Mouse (Mus musculus) lung, adult 2 months (tissue): ENCODE measurements at regions not wholly inside any gene's neighbourhood (a gene's known extent, or its start where the extent isn't known, plus 50 kb on each side); places are given as distances from the start of the nearest gene placed in this dataset.

ENCODE experiments used
- DNase-seq: peaks from one replicate; pipeline ENCODE4 v3.0.0; 2022
- H3K4me1 ChIP-seq: fragments of 200-500 bp; 2 replicates; pipeline ENCODE4 v1.6.1; 2011; ENCODE audit warnings: low read length; ENCODE audit not compliant: control insufficient read depth, insufficient read depth
- H3K4me3 ChIP-seq: fragments of 200-500 bp; replicated peaks from 2 replicates; pipeline ENCODE3; 2011; ENCODE audit warnings: low read depth, mild to moderate bottlenecking, control low read depth, low read length; ENCODE audit errors: extremely low read depth
- CTCF ChIP-seq: fragments of 200-500 bp; IDR thresholded peaks from 2 replicates; pipeline ENCODE4 v1.5.1; 2011; ENCODE audit warnings: mild to moderate bottlenecking, low read length, control low read depth; ENCODE audit not compliant: insufficient read depth
- POLR2A ChIP-seq: fragments of 200-500 bp; IDR thresholded peaks from 2 replicates; pipeline ENCODE4 v1.6.1; 2011; ENCODE audit warnings: low read depth, mild to moderate bottlenecking, control low read depth, low read length, borderline replicate concordance; ENCODE audit errors: extremely low read depth
- WGBS: fragments of 180-500 bp; shearing (Covaris S2); methylation state at CpG from one replicate; pipeline ENCODE4 v1.1.7; 2018; 5-methylcytosine and 5-hydroxymethylcytosine counted together

- Histone ChIP-seq H3K4me3 (no peak overlapping the region), H3K4me1 (no peaks in the 10 kb centered on the region)
- TF ChIP-seq POLR2A = no peak
- no peak for TF ChIP-seq CTCF
- no peak for DNase-seq
- WGBS = 64% methylated on average over 12 of the region's 12 CpGs
These were observed 178.0 kb upstream of the Smlr1 start for GRCm38 (mm10) chr10:25714041-25714440.

GRCm38 (mm10) chr10:25707951-25708350 is 171.9 kb upstream of the Smlr1 start:
- no peak overlapping the region for H3K4me3 ChIP-seq
- WGBS = 49% methylated on average over 7 of the region's 7 CpGs
- no peaks in the 10 kb centered on the region for H3K4me1 ChIP-seq
- TF ChIP-seq CTCF (no peak), POLR2A (no peak)
- DNase-seq = no peak

GRCm38 (mm10) chr10:25702146-25702545 is 166.1 kb upstream of the Smlr1 start:
- no peak overlapping the region for H3K4me3 ChIP-seq
- DNase-seq = no peak
- 93% methylated on average over 3 of the region's 3 CpGs for WGBS
- no peaks in the 10 kb centered on the region for H3K4me1 ChIP-seq
- TF ChIP-seq POLR2A = no peak
- no peak for TF ChIP-seq CTCF

GRCm38 (mm10) chr10:25695798-25696197 is 159.7 kb upstream of the Smlr1 start:
- DNase-seq = no peak
- 75% methylated on average over 8 of the region's 8 CpGs for whole genome bisulfite sequencing
- TF ChIP-seq POLR2A (no peak), CTCF (no peak)
- no peaks in the 10 kb centered on the region for H3K4me1 ChIP-seq
- H3K4me3 ChIP-seq = no peak overlapping the region

GRCm38 (mm10) chr10:25681243-25681642 is 145.2 kb upstream of the Smlr1 start:
- TF ChIP-seq POLR2A = no peak
- TF ChIP-seq CTCF = peak; percentile 45; the same call in 1 of the 2 replicates
- Histone ChIP-seq H3K4me3 (no peak overlapping the region), H3K4me1 (no peaks in the 10 kb centered on the region)
- DNase-seq = peak; percentile 30
- 9% methylated on average over 6 of the region's 6 CpGs for WGBS

GRCm38 (mm10) chr10:25677889-25678288 is 141.8 kb upstream of the Smlr1 start:
- TF ChIP-seq CTCF = no peak
- 50% methylated on average over 1 of the region's 1 CpGs for WGBS
- H3K4me1 ChIP-seq = no peaks in the 10 kb centered on the region
- no peak for DNase-seq
- no peak overlapping the region for H3K4me3 ChIP-seq

- 33% methylated on average over 10 of the region's 10 CpGs for WGBS
- no peak for DNase-seq
- Histone ChIP-seq H3K4me1 (no peaks in the 10 kb centered on the region), H3K4me3 (no peak overlapping the region)
- TF ChIP-seq POLR2A (no peak), CTCF (no peak)
These were observed 139.3 kb upstream of the Smlr1 start for GRCm38 (mm10) chr10:25675368-25675767.

- Histone ChIP-seq H3K4me1 (no peaks in the 10 kb centered on the region), H3K4me3 (no peak overlapping the region)
- WGBS = 83% methylated on average over 1 of the region's 1 CpGs
- TF ChIP-seq POLR2A (no peak), CTCF (no peak)
- no peak for DNase-seq
These were observed 134.0 kb upstream of the Smlr1 start for GRCm38 (mm10) chr10:25670061-25670460.

- no peak for DNase-seq
- 52% methylated on average over 16 of the region's 16 CpGs for WGBS
- Histone ChIP-seq H3K4me3 (no peak overlapping the region), H3K4me1 (no peaks in the 10 kb centered on the region)
- TF ChIP-seq CTCF (no peak), POLR2A (no peak)
These were observed 116.9 kb upstream of the Smlr1 start for GRCm38 (mm10) chr10:25652742-25653563.

- H3K4me1 ChIP-seq = no peaks in the 10 kb centered on the region
- H3K4me3 ChIP-seq = no peak overlapping the region
- 70% methylated on average over 1 of the region's 1 CpGs for WGBS
- no peak for TF ChIP-seq CTCF
- TF ChIP-seq POLR2A = no peak
- DNase-seq = no peak
These were observed 111.7 kb upstream of the Smlr1 start for GRCm38 (mm10) chr10:25647740-25648139.
